Mouse (Mus musculus) megakaryocyte, adult 5-6 weeks (primary cell): Measurements from ENCODE around the gene Med17. TPM values are rescaled to one million over a fixed set of nuclear protein-coding genes. Genes with fewer than 3 reads are reported as not detected.

Experiments used
- ATAC-seq: 2 replicates; pipeline ENCODE4 v1.8.0; 2016; ENCODE audit warnings: mild to moderate bottlenecking, inconsistent platforms; ENCODE audit not compliant: poor library complexity, severe bottlenecking
- total RNA-seq, 2 experiments: library from RNA; stranded (forward) in 1 of 2; stranded (reverse) in 1 of 2; fragments of 153-499, 151-499 nt in 1 of 2; fragments of 221-1000, 200-1000 nt in 1 of 2; gene quantifications; 2 replicates each; pipeline versions ENCODE4 v1.2.3 to v1.2.4; 2015 to 2017

Med17 gene
- total RNA-seq, 2 experiments from 2014 or later = 30.4 to 34.7 TPM

DNA sequence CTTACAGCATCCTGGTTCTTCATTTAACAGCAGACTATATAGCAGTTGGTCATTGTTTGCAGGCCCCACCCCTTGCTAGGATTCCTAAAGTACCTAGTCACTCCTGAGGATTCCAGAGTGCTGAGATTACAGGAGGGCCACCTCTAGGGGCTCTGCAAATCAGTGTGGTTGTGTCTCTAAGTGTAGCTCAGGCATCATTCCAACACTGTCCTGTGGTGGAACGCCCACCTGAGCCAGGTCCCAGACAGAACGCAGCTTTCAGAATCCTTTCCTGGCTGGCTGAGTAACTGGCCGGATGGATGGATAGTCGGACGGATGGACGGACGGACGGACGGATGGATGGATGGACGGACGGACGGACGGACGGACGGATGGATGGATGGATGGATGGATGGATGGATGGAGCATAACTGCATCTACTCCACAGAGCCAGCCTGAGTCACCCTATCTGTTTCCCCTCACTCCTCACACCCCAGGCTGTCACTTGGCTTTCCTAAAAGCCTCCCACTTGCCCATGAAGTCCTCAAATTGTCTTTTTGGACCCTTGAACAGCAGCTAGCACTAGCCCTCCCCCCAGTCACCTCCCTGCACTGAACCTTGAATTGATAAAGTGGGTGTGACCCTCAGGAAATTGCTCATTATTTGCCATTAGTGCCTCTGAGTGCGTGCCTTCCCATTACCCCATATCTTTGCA, 41.3 kb downstream of the Med17 start:
- no peak for ATAC-seq

DNA sequence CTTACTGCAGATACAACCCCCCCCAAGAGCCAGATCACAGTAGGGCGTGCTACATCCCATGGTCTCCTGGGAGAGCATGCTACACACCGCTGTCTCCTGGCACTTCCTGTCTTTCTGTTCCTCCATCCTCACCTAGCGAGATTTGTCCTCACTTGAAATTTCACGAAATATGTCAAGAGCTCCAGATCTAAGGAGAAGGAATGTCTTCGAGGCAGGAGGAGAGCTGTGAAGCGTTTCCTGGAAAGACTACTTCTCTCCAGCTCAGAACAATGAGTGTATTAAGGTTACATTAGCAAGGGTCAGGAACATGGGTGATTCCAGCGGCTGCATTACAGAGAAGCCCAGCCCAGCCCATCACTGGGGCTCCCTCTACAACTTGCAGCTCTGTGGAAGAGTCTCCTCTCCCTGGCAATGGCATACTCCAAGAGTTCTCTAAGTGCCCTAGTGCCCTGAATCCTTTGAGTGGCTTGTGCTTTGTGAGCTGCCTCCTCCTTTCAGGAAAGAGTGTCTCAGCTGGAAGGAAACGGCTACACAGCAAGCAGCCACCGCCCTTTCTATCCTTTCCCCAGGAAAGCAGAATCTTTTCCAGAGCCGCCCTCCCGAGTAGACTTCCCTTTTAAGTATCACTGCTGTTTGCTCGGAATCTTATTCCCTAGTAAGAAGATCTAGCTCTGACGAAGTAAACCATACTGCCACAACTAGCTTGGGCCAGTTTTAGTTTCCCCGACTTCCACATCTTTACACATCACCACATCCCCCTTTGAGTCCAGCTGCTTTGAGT, 42.0 kb downstream of the Med17 start:
- ATAC-seq = no peak

DNA sequence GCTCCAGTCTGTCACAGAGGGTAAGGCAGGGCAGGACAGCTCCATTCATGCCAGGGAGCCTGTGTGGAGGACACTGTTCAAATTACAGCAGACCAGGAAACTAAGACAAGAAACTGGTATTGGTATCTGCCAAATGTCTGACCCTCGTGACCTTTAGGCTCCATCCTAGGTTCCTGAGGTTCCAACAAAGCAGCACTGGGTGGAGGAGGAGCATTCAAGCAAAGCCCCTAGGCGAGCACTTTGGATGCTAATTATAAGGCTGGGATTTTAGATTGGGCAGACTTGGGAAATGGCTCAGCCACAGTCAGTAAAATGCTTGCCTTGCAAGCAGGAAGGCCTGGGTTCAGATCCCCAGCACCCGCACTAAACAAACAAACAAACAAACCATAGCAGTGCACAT, 43.7 kb downstream of the Med17 start:
- ATAC-seq = no peak

DNA sequence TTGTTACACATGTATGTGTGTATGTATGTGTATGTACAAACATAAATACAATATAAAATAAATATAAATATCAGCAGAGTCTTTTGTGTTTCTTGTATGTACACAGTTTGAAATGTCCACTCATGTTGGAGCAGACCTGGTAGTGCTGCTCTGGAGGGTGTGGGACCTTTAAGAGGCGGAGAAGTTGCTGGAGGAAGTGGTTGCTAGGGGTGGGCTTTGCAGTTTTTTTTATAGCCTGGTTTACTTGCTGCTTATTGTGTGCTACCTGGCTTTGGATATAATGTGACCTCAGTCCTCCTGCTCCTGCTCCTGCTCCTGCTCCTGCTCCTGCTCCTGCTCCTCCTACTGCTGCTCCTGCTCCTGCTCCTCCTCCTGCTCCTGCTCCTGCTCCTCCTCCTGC, 46.1 kb downstream of the Med17 start:
- ATAC-seq = no peak

GRCm38 (mm10) chr9:15232445-15232844, 47.3 kb downstream of the Med17 start:
- no peak for ATAC-seq

DNA sequence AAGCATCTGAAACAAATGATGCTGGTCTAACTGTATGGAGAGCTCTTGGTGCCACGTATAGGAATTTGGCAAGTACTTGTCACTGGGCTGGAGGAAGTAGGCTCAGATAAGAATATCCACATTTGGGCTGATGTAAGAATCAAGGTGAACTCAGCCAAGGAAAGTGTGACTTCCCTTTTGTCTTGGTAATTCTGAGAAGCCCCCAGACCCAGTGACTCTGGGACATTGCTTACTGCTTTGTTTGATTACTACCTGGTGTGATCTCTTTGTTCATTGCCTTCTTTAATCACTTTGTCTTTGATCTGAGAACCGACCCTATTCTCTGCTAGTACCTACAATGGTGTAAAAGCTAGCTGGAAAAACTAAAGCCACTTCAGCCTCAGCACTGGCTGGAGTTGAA, 54.8 kb downstream of the Med17 start:
- no peak for ATAC-seq

DNA sequence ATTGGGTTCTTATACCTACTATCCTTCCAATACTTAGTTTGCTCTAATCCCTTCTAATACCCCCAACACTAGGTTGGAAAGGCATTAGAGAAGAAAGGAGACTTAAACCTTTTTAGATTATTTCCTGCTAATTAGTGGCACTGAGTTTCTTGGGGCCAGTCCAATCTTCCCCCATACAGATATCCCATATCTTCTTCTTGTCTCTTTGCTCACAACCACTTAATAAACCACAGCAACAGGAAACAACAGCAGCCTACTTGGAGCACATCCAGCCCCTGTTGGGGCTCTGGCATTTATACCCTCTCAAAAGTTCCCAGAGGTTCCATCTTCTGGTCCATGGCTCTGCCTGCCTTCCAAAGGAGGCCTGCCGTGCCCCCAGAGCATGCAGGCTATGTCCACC, 66.0 kb downstream of the Med17 start:
- ATAC-seq = no peak

GRCm38 (mm10) chr9:15211876-15212275, 67.9 kb downstream of the Med17 start:
- ATAC-seq = no peak

Other genes starting within 250 kb of the Med17 start
- 13.9 and 15.1 TPM in 2 replicates for gene Panx1, start 234.5 kb downstream of the Med17 start, total RNA-seq (2015)
- gene Panx1, start 234.5 kb downstream of the Med17 start, total RNA-seq (2017) = 10.2 and 11.5 TPM in 2 replicates
- not detected in 2 replicates for gene Hephl1, start 167.8 kb downstream of the Med17 start, total RNA-seq (2015)
- not detected in 2 replicates for gene Hephl1, start 167.8 kb downstream of the Med17 start, total RNA-seq (2017)
- gene Vstm5, start 40.9 kb downstream of the Med17 start, total RNA-seq (2015) = not detected in 2 replicates
- gene Vstm5, start 40.9 kb downstream of the Med17 start, total RNA-seq (2017) = not detected in 2 replicates
- gene Taf1d, start 26.3 kb upstream of the Med17 start, total RNA-seq (2015) = 115 and 157 TPM in 2 replicates
- gene Taf1d, start 26.3 kb upstream of the Med17 start, total RNA-seq (2017) = 850 and 1,047 TPM in 2 replicates
- gene 4931406C07Rik, start 26.5 kb upstream of the Med17 start, total RNA-seq (2015) = 8.2 and 9.1 TPM in 2 replicates
- gene 4931406C07Rik, start 26.5 kb upstream of the Med17 start, total RNA-seq (2017) = 8.0 and 8.6 TPM in 2 replicates
- gene Cep295, start 77.9 kb upstream of the Med17 start, total RNA-seq (2015) = 39.6 and 41.6 TPM in 2 replicates
- gene Cep295, start 77.9 kb upstream of the Med17 start, total RNA-seq (2017) = 27.8 and 37.2 TPM in 2 replicates
- 5.3 and 8.3 TPM in 2 replicates for gene Smco4, start 213.5 kb upstream of the Med17 start, total RNA-seq (2015)
- 0.73 and 1.3 TPM in 2 replicates for gene Smco4, start 213.5 kb upstream of the Med17 start, total RNA-seq (2017)